Mouse (Mus musculus): ENCODE results near the gene Parvg.

The Parvg gene

GRCm38 (mm10) chr15:84303264-84303663, 20.6 kb upstream of the Parvg start:
- CTCF ChIA-PET: no interaction called here

DNA sequence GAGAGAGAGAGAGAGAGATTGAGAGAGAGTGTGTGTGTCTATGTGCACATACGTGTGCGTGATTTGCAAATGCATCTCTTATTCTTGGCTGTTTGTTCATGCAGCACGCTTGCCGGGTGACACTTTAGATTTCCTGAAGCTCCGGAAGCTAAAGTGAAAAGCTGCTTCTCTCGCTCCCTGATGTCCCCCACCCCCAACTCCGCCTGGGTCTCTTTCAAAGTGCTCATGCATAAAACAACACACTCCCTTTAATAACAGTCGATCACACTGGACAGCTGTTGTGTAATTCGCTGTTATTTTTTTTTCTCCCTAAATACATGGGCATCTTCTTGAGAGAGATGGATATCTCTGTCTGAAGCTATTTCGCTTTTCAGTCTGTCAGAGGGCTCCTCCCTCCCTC, 18.5 kb upstream of the Parvg start:
- CTCF ChIA-PET: no interaction called here

DNA sequence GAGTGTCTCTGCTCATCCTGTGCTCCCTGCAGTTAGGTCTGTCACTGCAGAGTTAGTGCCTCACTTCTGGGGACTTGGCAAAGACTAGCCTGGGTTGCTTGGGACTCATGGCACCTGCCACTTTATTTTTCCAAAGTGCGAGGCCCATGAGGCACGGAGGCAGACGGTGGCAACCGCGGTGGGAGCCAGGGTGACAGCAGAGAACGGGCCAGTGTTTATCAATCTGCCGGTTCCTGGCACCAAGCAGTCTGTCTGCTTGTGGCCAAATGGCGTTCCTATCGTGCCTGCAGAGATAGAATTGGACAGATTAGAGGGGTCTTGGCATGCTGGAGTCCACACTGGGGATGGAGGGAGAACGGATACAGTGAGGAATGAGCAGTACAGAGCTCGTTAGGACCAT, 13.6 kb upstream of the Parvg start:
- CTCF ChIA-PET: no interaction called here

DNA sequence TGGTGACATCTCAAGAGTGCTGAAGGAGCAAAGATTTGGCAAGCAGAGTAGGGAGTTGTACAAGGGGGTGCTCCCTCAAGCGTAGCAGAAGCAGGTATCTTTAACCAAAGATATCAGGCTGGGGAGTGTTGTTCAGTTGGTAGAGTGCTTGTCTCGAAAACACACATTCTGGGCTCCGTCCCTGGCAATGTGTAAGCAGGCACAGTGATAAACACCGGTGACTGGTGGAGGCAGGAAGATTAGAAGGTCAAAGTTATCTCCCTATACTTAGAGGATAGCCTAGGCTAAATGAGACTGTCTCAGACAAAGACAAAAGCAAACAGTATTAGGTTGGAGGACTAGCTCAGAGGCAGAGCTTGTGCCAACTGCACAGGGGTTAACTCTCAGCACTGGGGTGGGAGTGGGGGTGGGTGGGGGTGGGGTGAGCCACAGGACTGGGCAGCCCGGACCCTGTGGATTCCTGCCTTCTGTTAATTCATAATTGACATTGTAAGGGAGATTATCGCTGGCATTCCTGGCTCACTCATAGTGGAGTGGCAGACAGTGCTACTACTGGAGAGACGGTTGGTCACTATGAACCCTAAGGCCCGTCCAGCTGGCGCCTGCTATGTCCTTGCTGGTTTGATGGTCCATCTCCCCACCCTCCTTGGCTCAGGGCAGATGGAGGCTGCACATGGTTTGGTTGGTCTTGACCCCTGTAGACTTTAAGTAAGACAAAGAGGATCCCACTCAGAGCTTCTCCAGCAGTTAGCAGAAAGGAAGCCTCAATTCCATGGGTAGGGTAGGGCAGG, 12.3 kb upstream of the Parvg start:
- CTCF ChIA-PET: interaction anchor here (0.5 to 0.8 kb wide), 2 partner anchors 28 to 447 kb away, joined by 3 to 16 read pairs; no protein-coding TSS in a partner anchor

GRCm38 (mm10) chr15:84312878-84313565, 10.8 kb upstream of the Parvg start:
- CTCF ChIA-PET: interaction anchor here (0.6 to 0.9 kb wide), 3 partner anchors 49 to 653 kb away, joined by 4 read pairs; no protein-coding TSS in a partner anchor

DNA sequence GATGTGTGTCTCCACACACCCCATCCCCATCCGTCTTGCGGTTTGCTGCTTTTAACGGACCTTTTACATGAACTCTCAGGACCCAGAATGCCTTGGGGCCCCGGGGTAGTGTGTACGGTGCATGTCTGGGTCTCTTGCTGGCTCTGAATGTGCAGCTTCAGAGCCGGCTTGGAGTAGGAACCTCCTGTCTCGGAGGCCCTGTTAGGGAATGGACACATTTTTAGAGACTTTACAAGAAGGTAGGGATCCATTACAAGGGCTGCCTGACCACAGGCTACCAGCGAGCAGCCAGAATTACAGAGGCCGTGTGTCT, 10.3 kb upstream of the Parvg start:
- CTCF ChIA-PET: interaction anchor here (0.6 to 0.9 kb wide), 2 partner anchors 48 to 653 kb away, joined by 4 read pairs; no protein-coding TSS in a partner anchor

- CTCF ChIA-PET: no interaction called here
Observed at GRCm38 (mm10) chr15:84314420-84315080, 9.3 kb upstream of the Parvg start.

GRCm38 (mm10) chr15:84315276-84316046, 8.4 kb upstream of the Parvg start:
- CTCF ChIA-PET: no interaction called here

DNA sequence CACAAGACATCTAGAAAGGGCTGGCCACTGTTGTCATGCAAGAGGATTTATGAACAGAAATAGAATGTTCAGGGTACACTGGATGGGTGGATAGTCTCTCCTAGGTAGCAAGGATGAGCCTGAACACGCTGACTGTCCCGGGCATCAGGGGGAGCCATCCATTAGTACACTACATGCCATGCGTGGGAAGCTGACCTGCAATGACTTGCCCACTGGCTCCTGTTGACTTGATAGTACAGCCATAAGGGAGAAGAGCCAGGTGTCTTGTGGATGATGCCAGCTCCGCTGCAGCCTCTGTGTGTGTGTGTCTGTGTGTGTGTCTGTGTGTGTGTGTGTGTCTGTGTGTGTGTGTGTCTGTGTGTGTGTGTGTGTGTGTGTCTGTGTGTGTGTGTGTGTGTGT, 4.4 kb upstream of the Parvg start:
- CTCF ChIA-PET: no interaction called here

DNA sequence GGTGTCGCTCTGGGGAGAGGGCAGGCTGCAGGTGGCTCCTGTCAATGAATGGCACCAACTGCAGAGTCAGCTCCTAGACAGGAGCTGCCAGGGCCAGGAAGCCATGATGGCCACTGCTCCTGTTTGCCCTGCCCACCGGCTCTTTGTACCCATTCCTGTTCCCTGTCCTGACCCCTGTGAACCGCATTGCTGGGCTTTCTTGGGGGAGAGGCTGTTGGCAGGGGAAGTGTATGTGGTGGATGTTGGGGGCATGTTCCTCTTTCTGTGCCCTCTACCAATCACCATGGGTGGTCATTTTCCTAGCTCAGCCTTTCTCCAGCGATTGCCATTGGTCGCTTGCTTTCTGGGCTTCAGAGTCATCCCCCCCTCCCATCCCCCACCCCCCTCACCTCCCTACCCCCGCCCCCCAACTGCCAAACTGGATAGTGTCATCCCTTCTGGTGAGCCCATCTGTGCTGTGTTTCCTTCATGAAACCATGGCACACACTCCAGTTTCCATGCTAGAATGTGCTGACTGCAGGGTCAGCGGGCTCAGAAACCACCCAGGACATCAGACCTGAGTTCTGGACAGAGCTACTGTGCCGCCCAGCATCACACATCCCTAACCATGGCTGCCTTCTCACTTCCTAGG, 2.2 kb upstream of the Parvg start:
- CTCF ChIA-PET: no interaction called here

DNA sequence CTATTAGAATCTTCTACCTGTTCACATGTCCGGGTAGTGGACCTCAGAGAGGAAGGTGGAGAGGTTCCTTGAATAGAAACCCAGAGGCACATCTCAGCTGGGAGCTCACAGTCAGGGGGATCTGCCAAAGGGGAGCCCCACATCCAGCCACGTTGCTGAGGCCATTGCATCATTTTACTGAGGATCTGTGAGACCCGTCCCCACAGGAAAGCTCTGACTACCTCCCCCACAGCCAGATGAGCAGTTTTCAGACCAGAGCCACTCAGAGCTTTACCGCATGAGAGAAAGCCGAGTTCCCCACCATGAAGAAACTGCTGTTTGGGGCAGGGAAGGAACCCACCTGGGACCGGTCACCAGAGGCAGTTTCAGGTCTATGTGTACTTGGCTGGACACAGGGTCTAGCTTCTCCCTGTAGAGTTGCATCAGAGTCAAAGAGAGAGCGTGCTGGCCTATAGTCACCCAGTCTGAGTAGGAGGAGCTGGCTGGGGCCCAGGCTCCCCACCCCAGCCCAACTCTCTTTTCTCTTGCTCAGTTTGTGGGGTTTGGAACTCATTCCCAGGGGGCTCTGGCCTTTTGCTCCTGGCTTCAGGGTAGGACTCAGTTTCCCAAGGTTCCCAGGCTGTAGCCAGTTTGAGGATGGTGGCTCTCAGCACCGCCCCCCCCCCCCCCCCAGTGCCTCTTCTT, 1.2 kb downstream of the Parvg start:
- CTCF ChIA-PET: interaction anchor here (0.6 to 0.8 kb wide), 2 partner anchors 9 to 316 kb away, joined by 3 to 13 read pairs; no protein-coding TSS in a partner anchor

DNA sequence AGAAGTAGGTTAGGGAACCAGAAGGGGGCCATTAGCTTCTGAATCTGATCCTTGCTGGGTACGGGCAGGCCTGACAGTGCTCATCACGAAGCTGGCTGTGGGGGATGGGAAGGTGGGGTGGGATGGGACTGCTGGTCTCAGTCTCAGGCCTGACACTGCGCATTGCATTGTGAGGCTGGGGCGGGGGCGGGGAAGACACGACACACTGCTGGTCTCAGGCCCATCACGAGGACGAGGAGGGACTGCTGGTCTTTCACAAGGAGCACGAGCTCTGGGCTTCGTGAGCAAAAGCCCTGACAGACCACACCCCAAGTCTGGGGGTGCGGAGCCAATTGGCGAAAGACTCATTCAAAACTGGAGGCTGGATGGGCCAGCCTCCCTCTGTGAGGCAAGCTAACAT, 1.9 kb downstream of the Parvg start:
- CTCF ChIA-PET: interaction anchor here (0.8 kb wide), 1 partner anchor 9 kb away, joined by 3 read pairs; no protein-coding TSS in a partner anchor

- CTCF ChIA-PET: interaction anchor here (0.6 kb wide), 1 partner anchor 30 kb away, joined by 3 read pairs; no protein-coding TSS in a partner anchor
Observed at GRCm38 (mm10) chr15:84328870-84329269, 5.0 kb downstream of the Parvg start.

DNA sequence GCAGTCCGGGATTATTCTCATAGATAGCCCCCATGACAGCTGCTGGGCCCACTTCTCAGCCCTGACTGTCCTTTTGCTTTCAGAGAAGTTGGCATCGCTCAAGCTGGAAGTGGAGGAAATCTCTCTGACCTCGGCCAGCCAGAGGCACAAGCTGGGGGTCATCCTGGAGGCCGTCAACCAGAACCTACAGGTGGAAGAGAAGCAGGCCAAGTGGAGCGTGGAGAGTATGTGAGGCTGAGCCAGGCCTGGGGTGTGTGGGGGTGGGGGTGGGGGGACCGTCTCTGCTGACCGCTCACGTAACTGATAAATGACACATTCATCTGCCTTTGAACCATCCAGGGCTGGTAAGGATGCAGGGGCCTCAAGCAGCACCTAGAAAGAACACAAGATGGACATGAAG, 6.1 kb downstream of the Parvg start:
- CTCF ChIA-PET: no interaction called here

DNA sequence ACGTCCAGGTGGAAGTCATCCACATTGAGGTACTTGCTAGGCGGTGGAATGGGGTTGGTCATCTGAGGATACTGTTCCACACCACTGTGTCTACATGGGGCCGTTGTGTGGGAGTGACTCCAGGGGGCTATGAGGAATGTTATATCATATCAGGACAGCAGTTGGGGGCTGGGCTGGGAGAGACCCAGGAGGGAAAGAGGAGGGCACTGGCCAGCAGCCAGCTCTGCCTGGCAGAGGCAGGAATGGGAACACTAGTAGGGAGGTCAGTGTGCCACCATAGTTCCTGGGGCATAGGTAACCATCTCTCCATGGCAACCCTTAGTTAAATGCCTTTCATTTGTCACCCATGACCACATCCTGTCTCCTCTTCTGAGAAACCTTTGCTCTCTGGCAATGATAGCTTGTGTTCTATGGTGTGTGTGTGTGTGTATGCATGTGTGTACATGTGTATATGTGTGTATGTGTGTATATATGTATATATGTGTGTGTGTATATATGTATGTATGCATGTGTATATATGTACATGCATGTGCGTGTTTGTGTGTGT, 7.3 kb downstream of the Parvg start:
- CTCF ChIA-PET: no interaction called here

- CTCF ChIA-PET: no interaction called here
Observed at GRCm38 (mm10) chr15:84336281-84336817, 12.5 kb downstream of the Parvg start.

DNA sequence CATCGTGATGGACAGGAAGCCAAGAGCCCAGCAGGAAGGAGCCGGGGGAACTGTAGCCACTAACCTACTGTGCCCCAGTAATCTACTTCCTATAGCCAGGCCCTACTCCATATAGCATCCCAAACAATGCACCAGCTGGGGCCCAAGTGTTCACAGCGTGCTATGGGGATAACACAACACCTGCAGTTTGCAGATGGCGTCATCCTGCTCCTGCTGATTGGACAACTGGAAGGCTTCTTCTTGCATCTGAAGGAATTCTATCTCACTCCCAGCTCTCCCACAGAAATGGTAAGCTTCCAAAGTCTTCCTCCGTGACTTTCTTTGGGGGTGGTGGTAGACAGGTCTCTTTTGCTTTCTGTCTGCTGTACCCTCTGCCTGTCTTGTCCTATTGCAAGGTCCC, 13.8 kb downstream of the Parvg start:
- CTCF ChIA-PET: no interaction called here

DNA sequence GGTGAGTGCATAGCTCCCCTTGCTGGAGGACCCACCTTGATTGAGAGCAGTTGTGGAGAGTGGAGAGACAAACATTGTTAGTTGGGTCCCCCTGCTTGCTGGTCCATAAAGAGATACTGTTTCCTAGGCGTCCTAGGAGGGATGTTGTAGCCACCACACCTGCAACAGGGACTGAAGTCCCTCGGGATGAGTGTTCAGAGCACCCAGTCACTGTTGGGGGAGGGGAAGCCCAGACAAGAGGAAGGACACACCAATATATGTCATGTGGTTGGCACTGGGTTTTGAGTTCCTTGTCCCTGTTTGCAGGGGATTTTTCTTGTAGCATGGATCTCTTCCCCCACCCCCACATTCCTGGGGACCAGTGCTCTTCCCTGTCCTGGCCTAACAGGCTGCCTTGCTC, 17.1 kb downstream of the Parvg start:
- CTCF ChIA-PET: no interaction called here

GRCm38 (mm10) chr15:84348769-84349168, 24.9 kb downstream of the Parvg start:
- CTCF ChIA-PET: interaction anchor here (0.6 kb wide), 1 partner anchor 67 kb away, joined by 3 read pairs; no protein-coding TSS in a partner anchor

All from spleen, embryonic (tissue).